Mouse (Mus musculus): ENCODE results near the gene Dda1. TPM values are rescaled to one million over a fixed set of nuclear protein-coding genes. Genes with fewer than 3 reads are reported as not detected.
A peak's percentile ranks its signal among the peaks of the same experiment; 100 is the strongest.
"Not testable (repeated sequence)": the region's sequence is repeated elsewhere in the genome, so short reads cannot be mapped to it uniquely, and the experiment has no call there.

The Dda1 gene
- total RNA-seq, 2 experiments from 2014 or later, result 32.1 to 32.3 TPM

DNA sequence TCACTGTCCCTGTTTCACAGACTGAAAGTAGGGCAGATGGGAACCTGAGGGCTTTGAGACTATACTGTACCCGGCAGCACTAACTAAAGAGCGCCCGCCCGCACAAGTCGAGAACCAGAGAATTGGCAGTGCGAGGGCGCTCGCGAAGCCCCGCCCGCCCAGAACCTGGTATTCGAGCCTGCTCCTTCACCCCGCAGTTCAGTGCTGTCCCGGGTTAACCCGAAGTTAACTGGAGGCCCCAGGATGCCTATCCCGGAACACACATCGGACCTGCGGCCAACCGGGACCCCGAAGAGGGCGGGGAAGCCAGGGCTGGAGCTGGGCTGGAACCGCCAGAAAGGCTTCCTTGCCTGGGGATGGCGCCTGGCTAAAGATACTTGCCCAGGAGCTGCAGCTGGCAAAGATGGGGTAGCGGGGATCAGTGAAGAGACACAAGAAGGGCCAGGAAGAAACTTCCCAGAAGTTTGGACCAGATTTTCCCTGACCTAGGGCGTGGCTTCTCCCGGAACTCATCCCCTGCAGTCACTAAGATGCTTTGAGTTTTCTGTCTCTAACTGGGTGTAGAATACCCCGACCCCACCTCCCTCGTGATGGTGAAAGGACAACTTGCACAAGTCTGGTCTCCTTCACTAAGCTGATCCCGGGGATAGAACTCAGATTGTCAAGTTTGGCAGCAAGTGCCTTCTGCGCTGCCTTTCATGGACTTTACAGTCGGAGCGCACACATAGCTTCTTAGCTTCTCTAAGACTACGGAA lies 18.9 kb downstream of the Dda1 start, which contains the start of gene Gtpbp3:
Gene Gtpbp3, plus strand, starts transcription at position 413 of the 755 bp plus-strand sequence.
- intact Hi-C loops (cut with DNase I), result loop anchor here (5.0 kb wide), 1 partner anchor 121 kb away; the partner anchor contains the start of gene Use1
- DNase-seq, result peak; percentile 82 to 84

GRCm38 (mm10) chr8:71488454-71488853 lies 19.5 kb downstream of the Dda1 start:
- intact Hi-C loops (cut with DNase I), result loop anchor here (5.0 kb wide), 1 partner anchor 121 kb away; the partner anchor contains the start of gene Use1
- peak; percentile 88 to 89 for DNase-seq

DNA sequence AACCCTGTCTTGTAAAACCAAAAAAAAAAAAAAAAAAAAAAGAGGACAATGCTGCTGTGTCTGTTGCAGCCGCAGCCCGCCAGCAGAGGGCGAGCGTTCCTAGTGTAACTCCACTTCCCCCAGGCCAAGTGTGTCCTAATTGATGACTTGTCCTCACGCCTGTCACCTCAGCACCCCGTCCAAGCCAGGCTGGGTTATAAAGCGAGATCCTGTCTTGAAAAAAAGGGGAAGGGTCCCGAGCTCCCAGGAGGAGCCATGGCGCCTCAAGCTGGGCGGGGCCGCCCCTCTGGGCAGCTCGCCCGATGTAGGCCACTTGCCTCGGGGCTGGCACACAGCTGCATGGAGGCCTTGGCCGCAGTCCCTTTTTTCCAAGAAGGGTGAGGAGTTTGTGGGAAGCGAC lies 26.0 kb downstream of the Dda1 start:
- peak; percentile 89 to 91 for DNase-seq
- intact Hi-C loops (cut with DNase I), result loop anchor here (1.0 kb wide), 1 partner anchor 26 kb away; no protein-coding TSS in a partner anchor

GRCm38 (mm10) chr8:71495811-71496210 lies 26.8 kb downstream of the Dda1 start:
- DNase-seq, result peak in 1 of 2 experiments; percentile 31
- intact Hi-C loops (cut with DNase I), result loop anchor here (1.0 kb wide), 1 partner anchor 25 kb away; no protein-coding TSS in a partner anchor

- peak; percentile 91 to 93 for DNase-seq
- intact Hi-C loops (cut with DNase I), result no loop called here
Observed at GRCm38 (mm10) chr8:71496481-71496880, 27.5 kb downstream of the Dda1 start.

DNA sequence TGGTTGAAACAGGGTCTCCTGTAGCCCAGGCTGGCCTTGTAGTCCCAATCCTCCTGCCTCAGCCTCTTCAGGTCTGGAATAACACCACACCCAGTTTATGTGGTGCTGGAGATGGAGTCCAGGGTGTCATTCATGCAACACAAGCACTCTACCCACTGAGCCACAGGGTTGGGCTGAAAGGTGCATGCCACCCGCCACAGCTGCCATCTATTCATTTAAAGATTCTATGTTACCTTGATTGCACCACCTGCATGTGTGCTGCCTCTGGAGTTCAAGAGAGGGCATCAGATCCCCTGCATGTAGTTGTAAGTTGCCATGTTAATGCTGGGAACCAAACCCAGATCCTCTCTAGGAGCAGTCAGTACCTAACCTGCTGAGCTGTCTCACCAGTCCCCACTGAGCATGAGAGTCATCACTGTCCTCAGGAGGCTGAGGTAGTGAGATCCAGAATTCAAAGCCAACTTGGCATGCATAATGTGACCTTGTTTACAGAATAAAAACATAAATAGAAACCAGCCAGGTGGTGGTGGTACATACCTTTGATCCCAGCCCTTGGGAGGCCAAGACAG lies 28.2 kb downstream of the Dda1 start:
- DNase-seq, result no peak
- intact Hi-C loops (cut with DNase I), result no loop called here

GRCm38 (mm10) chr8:71497881-71498501 lies 29.0 kb downstream of the Dda1 start:
- intact Hi-C loops (cut with DNase I), result no loop called here

GRCm38 (mm10) chr8:71498816-71499690 lies 30.1 kb downstream of the Dda1 start:
- intact Hi-C loops (cut with DNase I), result no loop called here
- peak in 1 of 2 experiments; percentile 12 for DNase-seq

More at GRCm38 (mm10) chr8:71497881-71498501, 29.0 kb downstream of the Dda1 start:
- DNase-seq, result peak; percentile 44 to 49

DNA sequence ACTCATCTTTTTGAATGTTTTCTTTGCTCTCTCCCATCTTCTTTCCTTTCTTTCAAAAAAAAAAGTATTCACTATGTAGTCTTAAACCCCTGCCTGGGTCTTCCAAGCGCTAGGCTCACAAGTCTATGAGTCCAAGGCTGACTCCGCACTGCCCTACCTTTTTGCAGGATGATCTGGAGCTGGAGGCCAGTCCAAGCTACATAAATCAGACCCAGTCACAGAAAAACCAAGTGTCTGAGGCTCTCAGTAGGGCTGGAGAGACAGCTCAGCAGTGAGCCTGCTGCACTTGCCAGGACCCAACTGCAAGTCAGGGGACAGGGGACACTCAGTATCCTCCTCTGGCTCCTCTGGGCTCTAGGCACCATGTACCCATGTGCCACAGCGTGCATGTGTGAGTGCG lies 35.4 kb downstream of the Dda1 start:
- DNase-seq, result no peak
- intact Hi-C loops (cut with DNase I), result no loop called here

DNA sequence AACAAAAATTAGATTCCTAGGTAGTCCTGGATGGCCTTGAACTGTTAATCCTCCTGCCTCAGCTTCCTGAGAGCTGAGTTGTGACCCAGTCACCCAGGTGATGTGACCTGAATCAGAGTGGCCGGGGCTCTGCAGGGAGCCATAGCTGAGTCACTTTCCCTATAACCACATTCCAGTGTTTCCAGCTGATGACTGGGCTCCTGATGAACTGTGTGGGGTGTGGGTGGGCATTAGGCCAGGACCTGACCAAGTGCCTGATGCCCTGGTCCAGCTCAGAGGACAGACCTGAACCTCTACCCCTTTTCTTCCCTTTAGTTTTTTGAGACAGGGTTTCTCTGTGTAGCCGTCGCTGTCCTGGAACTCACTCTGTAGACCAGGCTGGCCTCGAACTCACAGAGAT lies 36.3 kb downstream of the Dda1 start:
- DNase-seq, result no peak
- intact Hi-C loops (cut with DNase I), result no loop called here

DNA sequence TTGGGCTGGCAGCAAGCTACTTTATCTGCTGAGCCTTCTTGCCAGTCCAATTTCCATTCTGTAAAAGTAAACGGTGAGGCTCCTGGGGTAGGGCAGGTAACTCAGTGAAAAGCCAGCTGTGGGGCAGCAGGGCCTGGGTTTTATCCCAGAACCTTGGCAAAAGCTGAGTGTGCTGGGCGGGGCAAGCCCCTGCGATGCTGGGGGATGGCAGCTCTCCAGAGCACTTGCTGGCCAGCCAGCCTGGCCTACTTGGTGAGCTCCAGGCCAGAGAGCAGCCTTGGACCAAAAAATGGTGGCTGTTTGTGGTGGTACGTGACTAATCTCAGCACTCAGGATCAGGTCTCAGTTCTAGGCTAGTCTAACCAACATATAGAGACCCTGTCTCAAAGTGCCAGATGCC lies 37.0 kb downstream of the Dda1 start:
- peak in 1 of 2 experiments; percentile 68 for DNase-seq
- intact Hi-C loops (cut with DNase I), result no loop called here

GRCm38 (mm10) chr8:71507589-71508104 lies 38.6 kb downstream of the Dda1 start:
- DNase-seq, result peak; percentile 74 to 76
- intact Hi-C loops (cut with DNase I), result no loop called here

GRCm38 (mm10) chr8:71509316-71509715 lies 40.3 kb downstream of the Dda1 start:
- intact Hi-C loops (cut with DNase I), result no loop called here
- no peak for DNase-seq

DNA sequence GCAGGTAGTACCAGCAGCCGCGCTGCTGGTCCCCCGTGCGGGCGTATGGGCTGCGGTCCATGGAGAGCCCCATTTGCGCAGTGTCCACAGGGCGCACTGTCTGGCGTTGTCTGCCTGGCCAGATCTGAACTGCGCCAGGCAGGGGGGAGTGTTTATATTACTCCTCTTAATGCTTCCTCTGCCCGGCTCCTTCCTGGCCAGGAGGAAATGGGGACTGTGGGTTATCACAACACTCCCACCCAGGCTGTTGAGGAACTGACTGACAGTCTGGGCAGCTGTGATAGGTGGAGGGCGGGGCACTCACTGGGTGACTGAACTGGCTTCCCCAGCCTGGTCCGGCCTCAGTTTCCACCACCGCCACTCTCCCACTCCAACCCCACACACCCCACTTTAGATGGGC lies 42.6 kb downstream of the Dda1 start, which contains the start of gene Plvap:
Gene Plvap, minus strand, starts transcription at position 109 of the 400 bp plus-strand sequence.
- no peak for DNase-seq
- intact Hi-C loops (cut with DNase I), result no loop called here

- DNase-seq, result no peak
- intact Hi-C loops (cut with DNase I), result no loop called here
Observed at GRCm38 (mm10) chr8:71513018-71513754, 44.2 kb downstream of the Dda1 start.

DNA sequence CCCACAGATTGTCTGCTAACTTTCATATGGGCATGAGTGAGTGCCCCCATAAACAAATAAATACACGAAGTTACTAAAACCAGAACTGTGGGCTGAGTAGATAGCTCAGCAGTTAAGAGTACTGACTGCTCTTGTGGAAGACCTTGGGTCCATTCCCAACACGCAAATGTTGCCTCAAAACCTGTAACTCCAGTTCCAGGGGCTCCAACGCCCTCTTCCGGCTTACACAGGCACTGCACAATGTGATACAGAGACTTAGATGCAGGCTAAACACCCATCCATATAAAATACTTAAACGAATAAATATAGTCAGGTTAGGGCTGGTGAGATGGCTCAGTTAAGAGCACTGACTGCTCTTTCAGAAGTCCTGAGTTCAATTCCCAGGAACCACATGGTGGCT lies 46.0 kb downstream of the Dda1 start:
- intact Hi-C loops (cut with DNase I), result no loop called here
- DNase-seq, result no peak

DNA sequence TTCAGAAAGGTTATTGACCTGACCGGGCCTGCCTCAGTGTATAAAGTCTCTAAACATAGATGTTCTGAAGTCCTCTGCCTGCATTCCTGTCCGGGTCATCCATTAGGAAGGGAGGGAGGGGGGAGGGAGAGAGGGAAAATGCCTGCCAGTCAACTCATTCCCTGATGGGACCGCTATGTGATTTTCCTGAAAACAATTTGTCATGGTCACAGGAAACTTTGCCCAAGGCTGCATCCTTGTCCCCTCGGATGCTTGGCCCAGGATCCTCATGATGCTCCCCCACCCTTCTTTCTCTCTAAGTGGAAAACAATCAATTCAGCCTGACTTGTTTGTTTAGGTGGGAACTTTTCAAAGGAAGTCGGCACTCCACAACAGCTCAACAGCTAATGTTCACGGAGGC lies 47.8 kb downstream of the Dda1 start:
- no peak for DNase-seq
- intact Hi-C loops (cut with DNase I), result no loop called here

GRCm38 (mm10) chr8:71519037-71519825 lies 50.2 kb downstream of the Dda1 start:
- intact Hi-C loops (cut with DNase I), result not testable (repeated sequence)
- DNase-seq, result peak; percentile 61 to 76
